ENCODE assay signal across 22 mouse cellular contexts in genomic region chr17:4175006-4175405, GRCm38 (mm10).
DNase-seq lines count a peak whose midpoint lies in the region; ATAC-seq and TF ChIP-seq lines count a peak whose summit lies in the region.
"Had no signal": no experiment of that assay in that cellular context is flagged by ENCODE, and none has a peak within 500 bp of the region (broad histone marks: within the 10 kb centered on the region; RNA-seq: fewer than 3 reads in every experiment).

No protein-coding gene starts in this region.

- 61% methylated on average over 9 of the region's 9 CpGs for WGBS in heart, embryonic 14.5 days
- 85% methylated on average over 9 of the region's 9 CpGs for WGBS in lung, embryonic 16.5 days
- WGBS in heart, embryonic 16.5 days, result 67% methylated on average over 9 of the region's 9 CpGs

- H3K27ac ChIP-seq in gastrocnemius, adult 2 months, result peak overlapping the region; percentile 82
- peak overlapping the region; percentile 73 to 83; a peak in 3 of 4 replicates for H3K27ac ChIP-seq in heart, embryonic 14.5 days (replicated peaks in 1 of 2; ENCODE audit: control insufficient read depth in 1 of 2, insufficient read depth in 1 of 2, low read depth in 2 of 2, low read length in 2 of 2)
- H3K27ac ChIP-seq in lung, embryonic 16.5 days (ENCODE audit: low read length), result peak overlapping the region; percentile 47; the same call in 1 of the 2 replicates
- H3K27ac ChIP-seq in heart, embryonic 16.5 days (ENCODE audit: low read length), result peak overlapping the region; percentile 51; the same call in 1 of the 2 replicates
- H3K27ac ChIP-seq: forebrain, embryonic 12.5 days; hindbrain, embryonic 10.5 days; limb, embryonic 13.5 days; liver, embryonic 13.5 days; midbrain, embryonic 13.5 days had no signal

- H3K4me3 ChIP-seq in gastrocnemius, adult 2 months, result no peak overlapping the region
- H3K4me3 ChIP-seq in heart, embryonic 14.5 days (ENCODE audit: control insufficient read depth in 1 of 2, insufficient read depth in 1 of 2, low read depth in 1 of 2, low read length in 2 of 2), result no peak overlapping the region
- no peak overlapping the region for H3K4me3 ChIP-seq in lung, embryonic 16.5 days (ENCODE audit: low read length)
- H3K4me3 ChIP-seq in heart, embryonic 16.5 days (ENCODE audit: low read length), result no peak overlapping the region
- H3K4me3 ChIP-seq: forebrain, embryonic 12.5 days; hindbrain, embryonic 10.5 days; limb, embryonic 13.5 days; liver, embryonic 13.5 days; midbrain, embryonic 13.5 days; myocyte; stomach, embryonic 15.5 days had no signal

- peaks cover 10 to 16% of the 10 kb centered on the region in 2 experiments for H3K4me1 ChIP-seq in heart, embryonic 14.5 days (ENCODE audit: control insufficient read depth in 2 of 2, insufficient read depth in 2 of 2, low read length in 2 of 2)
- H3K4me1 ChIP-seq in lung, embryonic 16.5 days (replicated peaks; ENCODE audit: control insufficient read depth, insufficient read depth, low read length), result peaks cover 12% of the 10 kb centered on the region
- H3K4me1 ChIP-seq in heart, embryonic 16.5 days (ENCODE audit: control insufficient read depth, insufficient read depth, low read length), result peaks cover 19% of the 10 kb centered on the region
- H3K4me1 ChIP-seq: liver, embryonic 13.5 days; stomach, embryonic 15.5 days had no signal

- no peak for TF ChIP-seq CTCF in gastrocnemius, adult 2 months (IDR thresholded peaks at IDR 0.05)

- H3K9me3 ChIP-seq in heart, embryonic 14.5 days (ENCODE audit: control insufficient read depth, low read length), result no peaks in the 10 kb centered on the region
- no peaks in the 10 kb centered on the region for H3K9me3 ChIP-seq in lung, embryonic 16.5 days (ENCODE audit: control insufficient read depth, low read length)
- H3K9me3 ChIP-seq in heart, embryonic 16.5 days (replicated peaks; ENCODE audit: control insufficient read depth, low read length), result no peaks in the 10 kb centered on the region
- H3K9me3 ChIP-seq: forebrain, embryonic 12.5 days; G1E; hindbrain, embryonic 10.5 days; limb, embryonic 13.5 days; liver, embryonic 13.5 days; midbrain, embryonic 13.5 days; stomach, embryonic 15.5 days had no signal

- no peak overlapping the region for H3K4me2 ChIP-seq in heart, embryonic 14.5 days (ENCODE audit: low read length)
- no peak overlapping the region for H3K4me2 ChIP-seq in lung, embryonic 16.5 days (ENCODE audit: low read depth, low read length)
- no peak overlapping the region for H3K4me2 ChIP-seq in heart, embryonic 16.5 days (ENCODE audit: low read depth, low read length)
- H3K4me2 ChIP-seq: forebrain, embryonic 12.5 days; limb, embryonic 13.5 days; liver, embryonic 13.5 days; midbrain, embryonic 13.5 days; stomach, embryonic 15.5 days had no signal

- no peak for ATAC-seq in heart, embryonic 14.5 days (ENCODE audit: insufficient number of reproducible peaks, insufficient read depth, low FRiP score, low read depth)
- no peak for ATAC-seq in lung, embryonic 16.5 days (ENCODE audit: low read depth)
- no peak for ATAC-seq in heart, embryonic 16.5 days (replicated peaks; ENCODE audit: extremely low read depth, insufficient read depth, low FRiP score)
- ATAC-seq: midbrain, embryonic 13.5 days had no signal

- no peaks in the 10 kb centered on the region for H3K36me3 ChIP-seq in heart, embryonic 14.5 days (ENCODE audit: control insufficient read depth, insufficient read depth, low read length)
- no peaks in the 10 kb centered on the region for H3K36me3 ChIP-seq in lung, embryonic 16.5 days (ENCODE audit: control insufficient read depth, insufficient read depth, low read length)
- no peaks in the 10 kb centered on the region for H3K36me3 ChIP-seq in heart, embryonic 16.5 days (ENCODE audit: control insufficient read depth, insufficient read depth)
- H3K36me3 ChIP-seq: forebrain, embryonic 12.5 days; G1E; hindbrain, embryonic 10.5 days; limb, embryonic 13.5 days; liver, embryonic 13.5 days; midbrain, embryonic 13.5 days; stomach, embryonic 15.5 days had no signal

- no peaks in the 10 kb centered on the region for H3K27me3 ChIP-seq in heart, embryonic 14.5 days (ENCODE audit: control insufficient read depth, insufficient read depth, low read length)
- H3K27me3 ChIP-seq in lung, embryonic 16.5 days (ENCODE audit: control insufficient read depth, insufficient read depth, low read depth, low read length), result no peaks in the 10 kb centered on the region
- H3K27me3 ChIP-seq in heart, embryonic 16.5 days (ENCODE audit: control insufficient read depth, insufficient read depth, low read length), result no peaks in the 10 kb centered on the region
- H3K27me3 ChIP-seq: limb, embryonic 13.5 days; liver, embryonic 13.5 days; midbrain, embryonic 13.5 days; stomach, embryonic 15.5 days had no signal

- intact Hi-C loops in gastrocnemius, adult 2 months (cut with DNase I), result loop anchor here (5.0 to 10.0 kb wide), 2 partner anchors 42 to 440 kb away; no protein-coding TSS in a partner anchor
- intact Hi-C loops in gastrocnemius, postnatal 14 days (cut with DNase I; ENCODE audit: low total_unique reads), result no loop called here

- no peak for DNase-seq in gastrocnemius, adult 2 months
- DNase-seq in gastrocnemius, postnatal 14 days, result no peak
- DNase-seq in heart, adult 9 months (ENCODE audit: low spot score in 2 of 2), result no peak
- no peak for DNase-seq in lung, adult 18-20 months
- no peak for DNase-seq in ovary, postnatal 10 days (ENCODE audit: low spot score)
- DNase-seq: adrenal gland, postnatal 36 days; cerebellum, adult 18-20 months; cerebellum, postnatal 25 days; gastrocnemius, postnatal 10 days; kidney, adult 18-20 months; liver, embryonic 13.5 days; thymus, adult 18-20 months had no signal

- no peak overlapping the region for H3K9ac ChIP-seq in heart, embryonic 14.5 days (ENCODE audit: low read length)
- no peak overlapping the region for H3K9ac ChIP-seq in lung, embryonic 16.5 days (ENCODE audit: low read length)
- no peak overlapping the region for H3K9ac ChIP-seq in heart, embryonic 16.5 days (ENCODE audit: low read length)
- H3K9ac ChIP-seq: forebrain, embryonic 12.5 days; limb, embryonic 13.5 days; liver, embryonic 13.5 days; midbrain, embryonic 13.5 days; stomach, embryonic 15.5 days had no signal
